In the genomic region with DNA sequence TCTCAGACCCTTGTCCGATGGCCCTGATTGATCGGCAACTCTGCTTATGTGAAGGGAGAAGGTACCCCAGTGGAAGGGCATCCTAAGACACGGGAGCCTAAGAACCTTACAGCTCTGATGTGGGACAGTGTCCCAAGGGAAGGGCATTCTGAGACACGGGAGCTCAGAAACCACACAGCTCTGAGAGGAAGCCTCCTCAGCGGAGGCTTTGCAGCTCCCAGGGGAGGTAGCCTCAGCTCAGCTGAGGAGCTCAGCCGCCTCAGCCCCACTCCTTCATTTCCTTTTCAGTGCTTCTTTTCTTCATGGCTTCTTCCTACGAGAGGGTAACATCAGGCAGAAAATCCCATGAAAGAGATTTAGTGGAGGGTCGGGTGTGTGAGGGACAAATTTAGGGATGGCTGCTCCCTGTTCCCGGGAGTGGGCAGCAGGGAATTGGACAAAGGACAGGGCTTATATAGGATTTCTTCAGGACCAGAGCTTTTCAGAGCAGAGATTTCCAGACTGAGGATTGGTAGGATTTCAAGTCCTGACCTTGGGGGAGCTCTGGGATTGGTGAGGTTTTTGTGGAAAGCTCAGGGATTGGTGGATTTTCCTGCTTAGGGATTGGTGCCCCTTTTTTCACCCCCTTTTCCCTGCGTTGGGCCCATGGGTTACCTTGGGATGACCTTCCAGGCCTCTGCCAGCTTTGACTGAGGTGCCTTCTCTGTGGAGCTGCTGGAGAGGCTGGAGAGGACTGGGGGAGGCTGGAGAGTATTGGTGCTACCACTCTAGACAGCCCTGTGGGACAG, we compare ENCODE assay signal across 25 mouse cellular contexts. TPM values are rescaled to one million over a fixed set of nuclear protein-coding genes. Genes with fewer than 3 reads are reported as not detected.
"Had no signal": no experiment of that assay in that cellular context is flagged by ENCODE, and none has a peak within 500 bp of the region (broad histone marks: within the 10 kb centered on the region; RNA-seq: fewer than 3 reads in every experiment).

No protein-coding gene starts in this region.

- ATAC-seq: liver, postnatal 0 days; lung, postnatal 0 days; midbrain, embryonic 15.5 days had no signal

- H3K4me2 ChIP-seq: limb, embryonic 12.5 days; limb, embryonic 15.5 days; liver, embryonic 11.5 days; lung, embryonic 14.5 days; midbrain, embryonic 12.5 days; midbrain, embryonic 15.5 days; neural tube, embryonic 12.5 days; neural tube, embryonic 15.5 days had no signal

- H3K4me1 ChIP-seq: limb, embryonic 12.5 days; limb, embryonic 15.5 days; midbrain, embryonic 12.5 days; midbrain, embryonic 15.5 days; neural tube, embryonic 12.5 days; neural tube, embryonic 15.5 days had no signal

- H3K9ac ChIP-seq: limb, embryonic 12.5 days; limb, embryonic 15.5 days; liver, embryonic 14.5 days; liver, postnatal 0 days; lung, embryonic 14.5 days; midbrain, embryonic 12.5 days; midbrain, embryonic 15.5 days; neural tube, embryonic 12.5 days; neural tube, embryonic 15.5 days had no signal

- H3K4me3 ChIP-seq: limb, embryonic 12.5 days; limb, embryonic 15.5 days; midbrain, embryonic 12.5 days; midbrain, embryonic 15.5 days; neural tube, embryonic 12.5 days; neural tube, embryonic 15.5 days had no signal

- H3K27me3 ChIP-seq: limb, embryonic 12.5 days; limb, embryonic 15.5 days; midbrain, embryonic 12.5 days; midbrain, embryonic 15.5 days; neural tube, embryonic 12.5 days; neural tube, embryonic 15.5 days had no signal

- H3K9me3 ChIP-seq: limb, embryonic 12.5 days; limb, embryonic 15.5 days; midbrain, embryonic 12.5 days; midbrain, embryonic 15.5 days; neural tube, embryonic 12.5 days; neural tube, embryonic 15.5 days had no signal

- H3K27ac ChIP-seq: limb, embryonic 12.5 days; limb, embryonic 15.5 days; liver, embryonic 14.5 days; macrophage; midbrain, embryonic 12.5 days; midbrain, embryonic 15.5 days; neural tube, embryonic 12.5 days; neural tube, embryonic 15.5 days had no signal

- DNase-seq: kidney, adult 9 months; kidney, postnatal 14 days; kidney, postnatal 4 days; left cerebral cortex, postnatal 4 days; liver, postnatal 0 days; lung, embryonic 14.5 days; right cerebral cortex, postnatal 25 days; thymus, adult 2 months; thymus, postnatal 14 days; thymus, postnatal 4 days had no signal

RNA-seq across cellular contexts. Expression of gene Mkrn2os, which starts 9.9 kb away (rescaled TPM):
- total RNA-seq: layer of hippocampus, adult 18-20 months; layer of hippocampus, postnatal 14 days; left cerebral cortex, adult 8-10 months; left cerebral cortex, postnatal 14 days; left cerebral cortex, postnatal 4 days; megakaryocyte, adult 5-6 weeks had no signal
- polyA plus RNA-seq: macrophage had no signal
